18 mouse cellular contexts compared by ENCODE assay signal in genomic region chr2:167950681-167951080, GRCm38 (mm10). TPM values are rescaled to one million over a fixed set of nuclear protein-coding genes. Genes with fewer than 3 reads are reported as not detected.
A peak's percentile ranks its signal among the peaks of the same experiment; 100 is the strongest.
DNase-seq lines count a peak whose midpoint lies in the region; ATAC-seq and TF ChIP-seq lines count a peak whose summit lies in the region.
"Had no signal": no experiment of that assay in that cellular context is flagged by ENCODE, and none has a peak within 500 bp of the region (broad histone marks: within the 10 kb centered on the region; RNA-seq: fewer than 3 reads in every experiment).

No protein-coding gene starts in this region.

- H3K4me1 ChIP-seq in lung, postnatal 0 days (ENCODE audit: insufficient read depth, low read depth, low read length), result peaks cover 35% of the 10 kb centered on the region
- peaks cover 25% of the 10 kb centered on the region for H3K4me1 ChIP-seq in kidney, postnatal 0 days (replicated peaks; ENCODE audit: insufficient read depth, low read length)
- peaks cover 44% of the 10 kb centered on the region for H3K4me1 ChIP-seq in stomach, embryonic 16.5 days (ENCODE audit: control insufficient read depth, insufficient read depth, low read length)

- H3K27ac ChIP-seq in lung, postnatal 0 days (ENCODE audit: low read length), result peak overlapping the region; percentile 82
- H3K27ac ChIP-seq in kidney, postnatal 0 days, result peak overlapping the region; percentile 66; the same call in 1 of the 2 replicates
- H3K27ac ChIP-seq in stomach, embryonic 16.5 days (ENCODE audit: low read length), result peak overlapping the region; percentile 54
- H3K27ac ChIP-seq: heart, embryonic 15.5 days; neural tube, embryonic 15.5 days had no signal

- H3K36me3 ChIP-seq in lung, postnatal 0 days (ENCODE audit: insufficient read depth, low read length), result no peaks in the 10 kb centered on the region
- H3K36me3 ChIP-seq in kidney, postnatal 0 days (ENCODE audit: insufficient read depth, low read length), result 0 out of 2 replicates have a peak, but pooled peaks cover 2% of the 10 kb centered on the region
- H3K36me3 ChIP-seq in stomach, embryonic 16.5 days (ENCODE audit: control insufficient read depth, insufficient read depth, low read length), result no peaks in the 10 kb centered on the region
- H3K36me3 ChIP-seq: heart, embryonic 15.5 days; liver, embryonic 15.5 days; neural tube, embryonic 15.5 days had no signal

- no peaks in the 10 kb centered on the region for H3K9me3 ChIP-seq in lung, postnatal 0 days (ENCODE audit: low read length)
- H3K9me3 ChIP-seq in kidney, postnatal 0 days (replicated peaks; ENCODE audit: low read length), result no peaks in the 10 kb centered on the region
- no peaks in the 10 kb centered on the region for H3K9me3 ChIP-seq in stomach, embryonic 16.5 days (replicated peaks; ENCODE audit: control insufficient read depth, low read length)
- H3K9me3 ChIP-seq: heart, embryonic 15.5 days; liver, embryonic 15.5 days; neural tube, embryonic 15.5 days had no signal

- peak; percentile 39; the same call in 1 of the 2 replicates for TF ChIP-seq EP300 in lung, postnatal 0 days (IDR thresholded peaks at IDR 0.05)

- H3K4me2 ChIP-seq in lung, postnatal 0 days (replicated peaks; ENCODE audit: low read depth, low read length), result no peak overlapping the region
- H3K4me2 ChIP-seq in kidney, postnatal 0 days (ENCODE audit: low read length), result no peak overlapping the region
- H3K4me2 ChIP-seq in stomach, embryonic 16.5 days (ENCODE audit: low read depth, low read length), result no peak overlapping the region
- H3K4me2 ChIP-seq: heart, embryonic 15.5 days; hindbrain, embryonic 14.5 days; liver, embryonic 15.5 days; neural tube, embryonic 15.5 days had no signal

- H3K27me3 ChIP-seq in lung, postnatal 0 days (replicated peaks; ENCODE audit: insufficient read depth, low read length), result no peaks in the 10 kb centered on the region
- no peaks in the 10 kb centered on the region for H3K27me3 ChIP-seq in kidney, postnatal 0 days (ENCODE audit: insufficient read depth, low read length)
- no peaks in the 10 kb centered on the region for H3K27me3 ChIP-seq in stomach, embryonic 16.5 days (ENCODE audit: control insufficient read depth, insufficient read depth, low read length)
- H3K27me3 ChIP-seq: heart, embryonic 15.5 days; liver, embryonic 15.5 days; neural tube, embryonic 15.5 days; Patski had no signal

- no peak for TF ChIP-seq CTCF in lung, postnatal 0 days (IDR thresholded peaks at IDR 0.05)
- TF ChIP-seq CTCF in kidney, postnatal 0 days (IDR thresholded peaks at IDR 0.05; ENCODE audit: low read depth), result no peak

- no peak overlapping the region for H3K4me3 ChIP-seq in lung, postnatal 0 days (ENCODE audit: low read depth, low read length)
- H3K4me3 ChIP-seq in kidney, postnatal 0 days (replicated peaks; ENCODE audit: low read depth, low read length), result no peak overlapping the region
- no peak overlapping the region for H3K4me3 ChIP-seq in stomach, embryonic 16.5 days (replicated peaks; ENCODE audit: low read length)
- H3K4me3 ChIP-seq: heart, embryonic 15.5 days; liver, embryonic 15.5 days; neural tube, embryonic 15.5 days had no signal

- DNase-seq in lung, postnatal 0 days (ENCODE audit: low spot score), result no peak
- DNase-seq in lung, postnatal 25 days (ENCODE audit: low spot score), result no peak
- DNase-seq in induced T-regulatory cell, adult 2 months (ENCODE audit: low read depth), result peak; percentile 51
- no peak for DNase-seq in kidney, postnatal 0 days (ENCODE audit: low spot score)
- DNase-seq in heart, adult 11 months, result no peak
- no peak for DNase-seq in adrenal gland, adult 8-10 months
- DNase-seq: embryo, embryonic 11 days; right cerebral cortex, adult 18-20 months; thymus, adult 18-20 months had no signal

- peak; percentile 32 for ATAC-seq in lung, postnatal 0 days
- ATAC-seq in kidney, postnatal 0 days (replicated peaks; ENCODE audit: low FRiP score, low read depth), result peak; percentile 61
- no peak for ATAC-seq in stomach, embryonic 16.5 days (ENCODE audit: insufficient read depth, low FRiP score)

- H3K9ac ChIP-seq in lung, postnatal 0 days (replicated peaks; ENCODE audit: low read depth), result no peak overlapping the region
- H3K9ac ChIP-seq in kidney, postnatal 0 days (ENCODE audit: low read depth, low read length), result no peak overlapping the region
- no peak overlapping the region for H3K9ac ChIP-seq in stomach, embryonic 16.5 days (ENCODE audit: low read length)
- H3K9ac ChIP-seq: heart, embryonic 15.5 days; hindbrain, embryonic 14.5 days; liver, embryonic 15.5 days; neural tube, embryonic 15.5 days had no signal

- 52% methylated on average over 6 of the region's 6 CpGs for WGBS in lung, postnatal 0 days
- 65% methylated on average over 6 of the region's 6 CpGs for WGBS in kidney, postnatal 0 days
- 73% methylated on average over 6 of the region's 6 CpGs for WGBS in stomach, embryonic 16.5 days

RNA-seq across cellular contexts. Expression of gene Ptpn1, which starts 18.8 kb away (rescaled TPM):
- polyA plus RNA-seq in lung, postnatal 0 days (2015; fragmentation: Nextera tagmentation; extraction: Ambion mirVana), result 81.2 and 94.5 TPM in 2 replicates
- 54.2 and 65.2 TPM in 2 replicates for polyA plus RNA-seq in kidney, postnatal 0 days (2015; fragmentation: Nextera tagmentation; extraction: Ambion mirVana)
- 49.5 and 51.3 TPM in 2 replicates for polyA plus RNA-seq in stomach, embryonic 16.5 days (2015; fragmentation: Nextera tagmentation; extraction: Ambion mirVana)
- 10 to 100 TPM; 56.1 to 70.3 (median 60.7) TPM for total RNA-seq in adrenal gland, adult 8-10 months (2022)

RNA-seq across cellular contexts. Expression of gene Ripor3, which starts 59.7 kb away (rescaled TPM):
- polyA plus RNA-seq in lung, postnatal 0 days (2015; fragmentation: Nextera tagmentation; extraction: Ambion mirVana), result 1.00 and 1.1 TPM in 2 replicates
- 2.3 and 2.8 TPM in 2 replicates for polyA plus RNA-seq in kidney, postnatal 0 days (2015; fragmentation: Nextera tagmentation; extraction: Ambion mirVana)
- 3.5 and 3.6 TPM in 2 replicates for polyA plus RNA-seq in stomach, embryonic 16.5 days (2015; fragmentation: Nextera tagmentation; extraction: Ambion mirVana)
- total RNA-seq in adrenal gland, adult 8-10 months (2022), result 1 to 10 TPM; 1.5 to 4.4 (median 3.3) TPM
- total RNA-seq: granulocyte monocyte progenitor cell, adult 5-6 weeks; megakaryocyte progenitor cell, adult 5-6 weeks; monocyte, adult 5-6 weeks had no signal
